Mouse (Mus musculus) testis, adult 2 months (tissue): ENCODE data around the gene Pawr.

ENCODE experiments used
- CTCF ChIP-seq: fragments of 200-500 bp; IDR thresholded peaks from 2 replicates; pipeline ENCODE4 v1.5.1; 2012; ENCODE audit warnings: low read depth, mild to moderate bottlenecking, inconsistent platforms, low read length, moderate library complexity; ENCODE audit not compliant: control insufficient read depth, insufficient read depth, insufficient replicate concordance
- POLR2A ChIP-seq: fragments of 200-500 bp; IDR thresholded peaks from 2 replicates; pipeline ENCODE4 v1.6.1; 2012; ENCODE audit warnings: low read depth, mild to moderate bottlenecking, inconsistent platforms, low read length, moderate library complexity; ENCODE audit not compliant: control insufficient read depth

DNA sequence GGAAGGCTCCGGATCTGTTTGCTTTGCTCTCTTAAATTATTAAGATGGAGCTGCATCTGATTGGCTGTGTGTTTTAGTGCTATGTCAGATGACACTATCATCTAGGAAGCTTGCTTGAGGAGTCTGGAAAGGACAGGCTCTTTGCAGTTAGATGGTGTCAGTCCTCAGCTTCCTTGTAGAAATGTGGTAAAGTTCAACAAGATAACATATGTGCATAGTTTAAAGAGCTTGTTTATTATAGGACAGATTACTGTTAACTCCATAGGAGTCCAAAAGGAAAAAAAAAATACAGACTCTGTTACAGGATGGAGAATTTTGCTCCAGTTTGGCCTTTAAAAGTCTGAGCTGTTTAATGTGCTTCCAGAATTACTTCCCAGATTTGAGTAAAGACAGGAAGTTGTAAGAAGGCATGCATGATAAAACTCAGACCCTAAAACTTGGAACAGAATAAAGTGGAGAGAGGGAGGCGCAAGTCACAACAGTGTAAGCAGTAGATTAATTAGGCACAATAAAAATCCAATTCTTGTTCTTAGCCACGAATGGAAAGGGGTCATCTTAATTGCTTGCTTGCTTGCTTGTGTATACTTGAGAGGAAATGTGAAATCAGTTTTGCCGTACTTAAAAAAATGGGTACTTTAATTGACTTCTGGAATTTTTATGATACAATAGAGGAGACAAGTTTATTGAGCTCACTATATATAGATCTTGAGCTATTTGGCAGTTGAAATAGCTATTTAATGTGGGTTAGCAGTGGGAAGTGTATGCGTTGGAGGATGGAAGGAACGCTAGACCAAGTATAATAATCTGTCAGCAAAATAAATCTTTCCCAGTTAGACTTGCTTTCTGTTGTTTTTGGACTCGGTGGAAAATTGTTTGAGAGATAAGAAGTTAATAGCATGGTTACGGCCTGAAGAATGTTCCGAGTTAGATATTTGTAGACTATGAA, 18.5 kb downstream of the Pawr start:
- TF ChIP-seq CTCF: no peak
- TF ChIP-seq POLR2A: no peak
